Mouse (Mus musculus) stomach, postnatal 0 days (tissue): ENCODE data around the gene Rragd.

Experiments used
- CTCF ChIP-seq: IDR thresholded peaks from 2 replicates; pipeline ENCODE4 v1.5.1; 2016; ENCODE audit warnings: antibody characterized with exemption, low read depth, mild to moderate bottlenecking, moderate library complexity
- EP300 ChIP-seq: optimal IDR thresholded peaks from 2 replicates; pipeline ENCODE3; 2016; ENCODE audit warnings: antibody characterized with exemption

DNA sequence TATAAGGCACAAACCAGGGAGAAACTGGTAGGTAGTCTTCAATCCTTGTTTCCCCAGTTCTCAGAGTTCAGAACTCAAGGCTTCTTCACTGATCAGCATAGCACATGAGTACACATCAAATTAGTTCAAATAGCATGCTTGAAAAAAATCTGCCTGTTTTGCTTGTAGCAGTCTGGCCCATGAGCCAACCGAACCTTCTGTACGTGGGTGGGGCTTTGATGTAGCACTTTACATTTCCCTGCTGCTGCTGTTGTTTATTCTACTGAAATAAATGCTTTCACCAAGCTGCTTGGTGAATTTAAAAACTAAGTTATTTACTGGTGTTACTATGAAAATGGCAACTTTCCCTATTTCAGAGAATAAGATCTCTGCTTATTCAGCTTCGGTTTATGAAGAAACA lies 69.2 kb downstream of the Rragd start:
- TF ChIP-seq EP300 (no peak), CTCF (no peak)
